Mouse (Mus musculus) C2C12 (cell line): Measurements from ENCODE around the gene Zbtb40. TPM values are rescaled to one million over a fixed set of nuclear protein-coding genes. Genes with fewer than 3 reads are reported as not detected.

Experiments
- H3K27me3 ChIP-seq: one replicate; pipeline ENCODE4 v1.6.1; 2011; ENCODE audit not compliant: control insufficient read depth, insufficient read depth, insufficient read length
- H3K36me3 ChIP-seq: one replicate; pipeline ENCODE4 v1.6.1; 2011; ENCODE audit not compliant: control insufficient read depth, insufficient read depth
- H3K4me3 ChIP-seq: one replicate; pipeline ENCODE4 v1.5.1; 2011; ENCODE audit warnings: mild to moderate bottlenecking, control low read depth; ENCODE audit not compliant: poor library complexity, insufficient read depth, severe bottlenecking
- H3K79me2 ChIP-seq: one replicate; pipeline ENCODE4 v1.6.1; 2011; ENCODE audit not compliant: control insufficient read depth, insufficient read depth
- H3K79me3 ChIP-seq: one replicate; pipeline ENCODE4 v1.6.1; 2011; ENCODE audit warnings: low read depth, control low read depth
- H3ac ChIP-seq: one replicate; pipeline ENCODE3; 2011; ENCODE audit warnings: low read depth; ENCODE audit not compliant: control insufficient read depth, insufficient read length
- CEBPB ChIP-seq: IDR thresholded peaks from one replicate; pipeline ENCODE4 v1.6.1; 2011; ENCODE audit warnings: low read depth, mild to moderate bottlenecking, control low read depth, moderate library complexity
- CTCF ChIP-seq: IDR thresholded peaks from one replicate; pipeline ENCODE4 v1.5.1; 2011; ENCODE audit not compliant: control insufficient read depth, insufficient read depth, insufficient read length
- FOSL1 ChIP-seq: IDR thresholded peaks from one replicate; pipeline ENCODE4 v1.8.0; 2011; ENCODE audit warnings: mild to moderate bottlenecking, low read length; ENCODE audit not compliant: poor library complexity, insufficient read depth, severe bottlenecking
- MAX ChIP-seq: IDR thresholded peaks from one replicate; pipeline ENCODE4 v1.6.1; 2011; ENCODE audit warnings: mild to moderate bottlenecking, control low read depth
- MYOD1 ChIP-seq: IDR thresholded peaks from one replicate; pipeline ENCODE4 v1.6.1; 2011; ENCODE audit warnings: low read depth; ENCODE audit not compliant: control insufficient read depth, insufficient read length
- MYOG ChIP-seq: IDR thresholded peaks from one replicate; pipeline ENCODE4 v1.6.1; 2011; ENCODE audit not compliant: control insufficient read depth, insufficient read length; ENCODE audit errors: extremely low read depth
- USF1 ChIP-seq: IDR thresholded peaks from one replicate; pipeline ENCODE4 v1.6.1; 2011; ENCODE audit warnings: low read depth, mild to moderate bottlenecking, control low read depth, moderate library complexity
- polyA plus RNA-seq: library from polyadenylated mRNA; unstranded; fragments of >200 nt; fragmentation: generic; extraction: Trizol; gene quantifications from one replicate; pipeline ENCODE4 v1.2.1, GENCODE M21; 2012; ENCODE audit warnings: missing spikeins

The Zbtb40 gene
- polyA plus RNA-seq, 1 experiment, result 9.1 TPM

DNA sequence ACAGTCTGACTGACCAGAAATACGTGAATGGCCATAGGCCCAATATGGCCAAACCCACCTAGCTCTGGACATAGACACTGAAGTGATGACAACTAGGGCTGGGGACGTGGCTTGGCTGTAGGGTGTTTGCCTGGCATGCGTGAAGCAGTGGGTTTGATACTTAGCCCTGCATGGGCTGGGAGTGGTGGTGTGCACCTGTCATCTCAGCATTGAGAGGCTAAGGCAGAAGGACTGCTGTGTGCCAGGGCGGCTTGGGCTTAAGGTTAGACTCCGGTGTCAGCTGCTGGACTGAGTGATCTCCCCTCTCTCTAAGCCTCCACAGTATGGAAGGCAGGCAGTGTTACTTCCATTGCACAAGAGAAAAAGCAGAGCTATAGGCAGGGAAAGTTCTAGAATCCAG is 110.7 kb downstream of the Zbtb40 start:
- H3ac ChIP-seq, result no peak overlapping the region
- H3K4me3 ChIP-seq, result no peak overlapping the region
- H3K79me3 ChIP-seq, result no peaks in the 10 kb centered on the region
- peaks cover 81% of the 10 kb centered on the region for H3K27me3 ChIP-seq
- TF ChIP-seq FOSL1 (no peak), MAX (no peak), CEBPB (no peak)
- no peaks in the 10 kb centered on the region for H3K36me3 ChIP-seq
- H3K79me2 ChIP-seq, result no peaks in the 10 kb centered on the region

DNA sequence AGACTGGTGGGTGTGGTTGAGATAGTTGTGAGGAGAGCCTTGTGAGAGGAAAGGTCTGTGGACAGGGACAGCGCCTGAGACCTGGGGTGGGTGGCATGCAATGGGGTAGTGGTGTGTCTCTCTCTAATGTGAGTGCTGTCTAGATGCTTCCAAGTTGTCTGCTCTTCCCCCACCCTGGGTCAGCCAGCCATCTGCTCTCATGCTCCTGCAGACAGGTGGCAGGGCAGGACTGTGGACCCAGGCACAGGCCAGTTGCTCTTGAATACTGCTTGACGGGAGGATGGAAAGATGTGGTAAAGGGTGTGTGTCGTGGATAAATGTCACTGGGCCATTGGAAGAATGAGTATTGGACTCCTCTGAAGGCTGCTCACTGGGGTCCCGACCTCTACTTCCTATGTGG is 111.3 kb downstream of the Zbtb40 start:
- Histone ChIP-seq H3K36me3 (no peaks in the 10 kb centered on the region), H3K4me3 (no peak overlapping the region), H3K27me3 (peaks cover 80% of the 10 kb centered on the region), H3K79me3 (no peaks in the 10 kb centered on the region), H3ac (no peak overlapping the region), H3K79me2 (no peaks in the 10 kb centered on the region)
- TF ChIP-seq MYOG, result no peak
- no peak for TF ChIP-seq MAX
- TF ChIP-seq CTCF, result no peak
- TF ChIP-seq MYOD1, result no peak
- TF ChIP-seq USF1, result no peak
- TF ChIP-seq FOSL1, result no peak
- no peak for TF ChIP-seq CEBPB

DNA sequence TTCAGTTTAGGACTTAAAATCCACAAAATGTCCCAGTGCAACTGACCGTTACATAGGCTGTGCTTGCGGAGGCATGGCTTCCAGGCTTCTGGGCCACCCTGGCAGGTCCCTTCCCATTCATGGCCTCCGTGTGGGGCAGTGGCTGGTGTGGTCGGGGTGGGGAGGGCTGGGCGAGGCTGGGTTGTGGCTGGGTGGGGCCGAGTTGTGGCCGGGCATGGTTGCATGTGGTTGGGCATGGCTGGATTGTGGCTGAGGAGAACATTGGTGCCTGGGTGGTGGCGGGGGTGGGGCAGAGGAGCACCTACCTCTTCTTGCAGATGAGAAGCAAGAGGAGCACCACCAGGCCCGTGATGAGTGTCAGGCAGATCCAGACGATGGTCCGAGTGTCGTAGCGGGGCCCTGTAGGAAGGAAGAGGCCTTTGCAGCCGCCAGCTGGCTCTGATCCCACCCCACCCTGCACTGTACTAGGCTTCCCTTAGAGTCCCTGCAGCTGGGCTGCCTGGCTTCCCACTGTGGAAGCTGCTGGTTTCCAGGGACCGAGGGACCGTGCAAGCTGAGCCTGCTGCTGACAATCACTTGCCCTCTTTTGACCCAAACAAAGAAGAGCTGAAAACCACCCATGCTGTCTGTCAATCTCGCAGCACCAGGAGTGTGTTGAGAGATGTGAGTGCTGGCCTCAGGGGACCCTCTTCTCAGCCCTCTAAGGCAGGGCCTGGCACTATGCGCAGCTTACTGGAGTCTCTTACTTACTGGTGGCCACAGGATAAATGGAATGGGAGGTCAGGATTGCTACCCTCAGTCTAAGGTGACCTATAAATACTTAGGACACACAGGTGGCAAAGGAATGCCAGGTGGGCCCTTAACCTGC is 113.6 kb downstream of the Zbtb40 start:
- H3ac ChIP-seq, result no peak overlapping the region
- H3K79me2 ChIP-seq, result no peaks in the 10 kb centered on the region
- H3K79me3 ChIP-seq, result no peaks in the 10 kb centered on the region
- peaks cover 74% of the 10 kb centered on the region for H3K27me3 ChIP-seq
- H3K4me3 ChIP-seq, result no peak overlapping the region
- TF ChIP-seq MYOG, result no peak
- no peak for TF ChIP-seq USF1
- TF ChIP-seq CEBPB, result no peak
- TF ChIP-seq MYOD1, result no peak
- TF ChIP-seq CTCF, result no peak
- no peaks in the 10 kb centered on the region for H3K36me3 ChIP-seq

DNA sequence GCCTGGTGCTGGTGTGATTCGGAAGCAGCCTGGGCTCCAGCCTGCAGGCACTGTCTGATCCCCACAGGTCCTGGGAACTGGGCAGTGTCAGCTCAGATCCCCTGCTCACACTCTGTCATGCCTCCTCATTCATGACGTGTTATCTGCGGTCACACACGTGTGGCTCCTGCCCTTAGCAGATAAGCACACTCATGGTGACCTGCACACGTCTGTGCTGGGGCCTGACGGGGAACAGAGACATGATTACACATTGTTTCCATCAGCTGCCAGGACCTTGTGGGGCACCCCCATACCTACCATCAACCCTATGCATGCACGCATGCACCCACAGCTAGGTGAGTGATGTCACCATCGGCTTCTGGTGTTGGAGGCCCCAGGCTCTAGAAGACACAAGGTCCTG is 118.1 kb downstream of the Zbtb40 start:
- Histone ChIP-seq H3K79me2 (no peaks in the 10 kb centered on the region), H3K79me3 (no peaks in the 10 kb centered on the region), H3K27me3 (peaks cover 41% of the 10 kb centered on the region), H3K36me3 (no peaks in the 10 kb centered on the region), H3K4me3 (no peak overlapping the region), H3ac (no peak overlapping the region)
- TF ChIP-seq MAX, result no peak
- TF ChIP-seq MYOG, result no peak
- no peak for TF ChIP-seq FOSL1
- no peak for TF ChIP-seq USF1
- TF ChIP-seq MYOD1, result no peak
- TF ChIP-seq CTCF, result no peak
- TF ChIP-seq CEBPB, result no peak

Other genes with a start within 250 kb of the Zbtb40 start
- 16.8 TPM for gene Ephb2, start 212.8 kb downstream of the Zbtb40 start, polyA plus RNA-seq
- not detected for gene C1qb, start 162.6 kb downstream of the Zbtb40 start, polyA plus RNA-seq
- gene C1qc, start 155.7 kb downstream of the Zbtb40 start, polyA plus RNA-seq, result not detected
- gene C1qa, start 150.0 kb downstream of the Zbtb40 start, polyA plus RNA-seq, result not detected
- 0.01 TPM for gene Epha8, start 92.0 kb downstream of the Zbtb40 start, polyA plus RNA-seq
- gene Wnt4, start 228.7 kb upstream of the Zbtb40 start, polyA plus RNA-seq, result 3.3 TPM